22 mouse cellular contexts compared by ENCODE assay signal in genomic region chr16:30709501-30709900, GRCm38 (mm10).
DNase-seq lines count a peak whose midpoint lies in the region; TF ChIP-seq lines count a peak whose summit lies in the region.
"Had no signal": no experiment of that assay in that cellular context is flagged by ENCODE, and none has a peak within 500 bp of the region (broad histone marks: within the 10 kb centered on the region; RNA-seq: fewer than 3 reads in every experiment).

No protein-coding gene starts in this region.

- peak; percentile 51 for DNase-seq in adrenal gland, adult 2 months
- no peak for DNase-seq in adrenal gland, postnatal 4 days (ENCODE audit: low spot score in 2 of 2)
- DNase-seq in ES-E14 (ENCODE audit: low read depth, low spot score): no peak
- DNase-seq in adrenal gland, postnatal 36 days: peak; percentile 21 to 39
- no peak for DNase-seq in limb, embryonic 10.5 days (ENCODE audit: low spot score)
- DNase-seq in embryo, embryonic 10.5 days (ENCODE audit: low spot score): no peak
- DNase-seq in neural tube, embryonic 10.5 days (ENCODE audit: extremely low spot score, low spot score): no peak
- no peak for DNase-seq in layer of hippocampus, adult 11-12 months (ENCODE audit: low spot score)
- DNase-seq: cerebellum, adult 11 months; cerebellum, postnatal 14 days; gastrocnemius, postnatal 14 days; heart, adult 11 months; thymus, adult 18-20 months; thymus, postnatal 4 days had no signal

- no peaks in the 10 kb centered on the region for H3K27me3 ChIP-seq in limb, embryonic 10.5 days (ENCODE audit: low read depth, poor library complexity, severe bottlenecking)
- H3K27me3 ChIP-seq: embryonic facial prominence, embryonic 15.5 days; kidney, embryonic 15.5 days; Patski had no signal

- H3K9me3 ChIP-seq in ES-E14 (ENCODE audit: control insufficient read depth, insufficient read depth, low read depth, low read length): no peaks in the 10 kb centered on the region
- H3K9me3 ChIP-seq in limb, embryonic 10.5 days (replicated peaks): no peaks in the 10 kb centered on the region; the same call in 1 of the 2 replicates
- H3K9me3 ChIP-seq: embryonic facial prominence, embryonic 15.5 days; G1E; hindbrain, embryonic 10.5 days; midbrain, embryonic 10.5 days had no signal

- WGBS in limb, embryonic 10.5 days: 60% methylated on average over 15 of the region's 15 CpGs

- no peaks in the 10 kb centered on the region for H3K36me3 ChIP-seq in ES-E14 (ENCODE audit: control insufficient read depth, insufficient read depth, low read length, poor library complexity, severe bottlenecking)
- no peaks in the 10 kb centered on the region for H3K36me3 ChIP-seq in limb, embryonic 10.5 days
- H3K36me3 ChIP-seq: embryonic facial prominence, embryonic 15.5 days; G1E; hindbrain, embryonic 10.5 days; kidney, embryonic 15.5 days; midbrain, embryonic 10.5 days had no signal

- in situ Hi-C loops in ES-E14 (cut with MboI; ENCODE audit: low sequenced_read_pairs in 2 of 2, unreplicated experiment in 2 of 2): no loop called here

- peak overlapping the region; percentile 15; the same call in 1 of the 2 replicates for H3K9ac ChIP-seq in ES-E14 (ENCODE audit: insufficient read depth, low read depth, low read length, poor library complexity, severe bottlenecking)
- H3K9ac ChIP-seq: embryonic facial prominence, embryonic 15.5 days; kidney, embryonic 15.5 days had no signal

- H3K27ac ChIP-seq in ES-E14 (ENCODE audit: insufficient read depth, low read depth, low read length, poor library complexity, severe bottlenecking): no peak overlapping the region; the same call in 1 of the 2 replicates
- H3K27ac ChIP-seq in limb, embryonic 10.5 days: peak overlapping the region; percentile 58; the same call in 1 of the 2 replicates
- H3K27ac ChIP-seq: embryonic facial prominence, embryonic 15.5 days; hindbrain, embryonic 10.5 days; hindbrain, postnatal 0 days; kidney, embryonic 15.5 days; left cerebral cortex, adult 2 months; midbrain, embryonic 10.5 days had no signal

- no peak overlapping the region for H3K4me3 ChIP-seq in ES-E14 (ENCODE audit: insufficient read depth in 1 of 2, low read depth in 1 of 2, low read length in 2 of 2, poor library complexity in 1 of 2, severe bottlenecking in 1 of 2)
- H3K4me3 ChIP-seq in limb, embryonic 10.5 days: no peak overlapping the region
- H3K4me3 ChIP-seq: embryonic facial prominence, embryonic 15.5 days; hindbrain, embryonic 10.5 days; kidney, embryonic 15.5 days; left cerebral cortex, adult 2 months; midbrain, embryonic 10.5 days had no signal

- H3K4me1 ChIP-seq in ES-E14 (ENCODE audit: control insufficient read depth in 2 of 2, insufficient read depth in 2 of 2, low read length in 2 of 2, poor library complexity in 1 of 2): peaks cover 7 to 9% of the 10 kb centered on the region in 2 experiments; a peak in 1 of 4 replicates
- peaks cover 17% of the 10 kb centered on the region for H3K4me1 ChIP-seq in limb, embryonic 10.5 days
- H3K4me1 ChIP-seq: embryonic facial prominence, embryonic 15.5 days; kidney, embryonic 15.5 days had no signal

TF ChIP-seq in ES-E14, 5 proteins besides CTCF, POLR2A, EP300 and RAD21:
- TF ChIP-seq ZC3H11A (IDR thresholded peaks at IDR 0.05; ENCODE audit: borderline replicate concordance, low read depth, low read length) (no peak), CHD2 (IDR thresholded peaks at IDR 0.05; ENCODE audit: low read depth, low read length) (no peak), HCFC1 (IDR thresholded peaks at IDR 0.05; ENCODE audit: borderline replicate concordance, insufficient read depth, low read length) (no peak), MAFK (IDR thresholded peaks at IDR 0.05; ENCODE audit: insufficient read depth, low read depth, low read length) (no peak), ZNF384 (IDR thresholded peaks at IDR 0.05; ENCODE audit: low read depth, low read length) (no peak)
TF ChIP-seq in ES-E14: peak in this region for 0.

Comparison
In these comparisons a context has a peak if more than half of its experiments do, and no peak if none do; other contexts are left out.
1. DNase-seq: peak in adrenal gland, adult 2 months (single experiment) and adrenal gland, postnatal 36 days (2 of 2); none in adrenal gland, postnatal 4 days (0 of 2), ES-E14 (single experiment), limb, embryonic 10.5 days (single experiment), embryo, embryonic 10.5 days (single experiment), neural tube, embryonic 10.5 days (single experiment) and layer of hippocampus, adult 11-12 months (single experiment).